Mouse (Mus musculus) limb, embryonic 12.5 days (tissue): ENCODE data around the gene Slc16a5. TPM values are rescaled to one million over a fixed set of nuclear protein-coding genes. Genes with fewer than 3 reads are reported as not detected.

Experiments used
- ATAC-seq: fragments of 200-750 bp; cut with Nextera tagmentation; 2 replicates; pipeline ENCODE4 v1.8.0; 2017; ENCODE audit warnings: low read depth, moderate TSS enrichment; ENCODE audit not compliant: insufficient number of reproducible peaks, insufficient read depth, low FRiP score, low TSS enrichment
- H3K27ac ChIP-seq: fragments of 300-500 bp; sonication (generic); 2 replicates; pipeline ENCODE4 v1.5.1; 2016; ENCODE audit warnings: mild to moderate bottlenecking, moderate library complexity
- H3K27me3 ChIP-seq: fragments of 300-500 bp; sonication (generic); 2 replicates; pipeline ENCODE4 v1.6.1; 2016; ENCODE audit warnings: mild to moderate bottlenecking, moderate library complexity
- H3K36me3 ChIP-seq: fragments of 300-500 bp; sonication (generic); 2 replicates; pipeline ENCODE4 v1.6.1; 2016; ENCODE audit warnings: mild to moderate bottlenecking, moderate library complexity
- H3K4me1 ChIP-seq: fragments of 300-500 bp; sonication (generic); replicated peaks from 2 replicates; pipeline ENCODE4 v1.6.1; 2016
- H3K4me2 ChIP-seq: fragments of 300-500 bp; sonication (generic); 2 replicates; pipeline ENCODE4 v1.6.1; 2016; ENCODE audit warnings: mild to moderate bottlenecking, moderate library complexity
- H3K4me3 ChIP-seq: fragments of 300-500 bp; sonication (generic); replicated peaks from 2 replicates; pipeline ENCODE4 v1.5.1; 2016; ENCODE audit warnings: mild to moderate bottlenecking
- H3K9ac ChIP-seq: fragments of 300-500 bp; sonication (generic); replicated peaks from 2 replicates; pipeline ENCODE4 v1.6.1; 2016; ENCODE audit warnings: mild to moderate bottlenecking, moderate library complexity
- H3K9me3 ChIP-seq: fragments of 300-500 bp; sonication (generic); 2 replicates; pipeline ENCODE4 v1.6.1; 2016; ENCODE audit warnings: mild to moderate bottlenecking, moderate library complexity
- WGBS: fragments of 180-500 bp; shearing (Covaris S2); methylation state at CpG from one replicate; pipeline ENCODE4 v1.1.7; 2016; 5-methylcytosine and 5-hydroxymethylcytosine counted together
- polyA plus RNA-seq: library from polyadenylated mRNA; unstranded; fragments of >200 nt; fragmentation: Nextera tagmentation; extraction: Ambion mirVana; gene quantifications from 2 replicates; pipeline ENCODE4 v1.2.1, GENCODE M21; 2016

Gene Slc16a5
- polyA plus RNA-seq, result 0.15 TPM in 1 of 2 replicates, not detected in the other

DNA sequence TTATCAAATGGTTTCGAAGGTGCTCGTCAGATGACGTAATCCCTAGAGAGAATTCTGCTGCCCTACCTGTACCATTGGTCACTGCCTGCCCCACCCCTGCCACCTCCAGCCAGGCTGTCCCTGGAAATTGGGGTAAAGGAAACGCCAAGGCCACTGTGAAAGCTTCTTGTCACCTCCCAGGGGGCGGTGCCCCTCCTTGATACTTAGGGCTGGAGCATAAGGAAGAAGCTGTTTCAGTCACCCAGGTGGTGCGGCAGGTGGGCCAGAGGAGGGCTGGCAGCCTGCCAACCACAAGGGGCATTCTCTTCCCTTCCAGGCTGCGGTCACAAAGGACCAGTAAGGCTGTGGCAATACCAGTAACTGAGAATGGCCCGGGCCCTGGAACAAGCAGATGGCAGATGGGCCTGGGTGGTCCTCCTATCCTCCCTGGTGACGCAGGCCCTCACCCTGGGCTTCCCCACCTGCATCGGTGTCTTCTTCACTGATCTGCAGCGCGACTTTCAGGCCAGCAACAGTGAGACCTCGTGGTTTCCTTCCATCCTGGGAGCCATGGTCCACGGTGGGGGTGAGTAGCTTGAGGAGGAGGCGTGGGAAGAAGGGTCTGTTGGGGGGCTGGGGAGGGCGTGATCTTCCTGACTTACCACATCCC, at the start of gene Slc16a5:
TSS of gene Slc16a5 (plus strand) at position 232 of the 649 bp plus-strand sequence.
- no peak for ATAC-seq
- H3K4me2 ChIP-seq, result no peak within 1 kb of the TSS

GRCm38 (mm10) chr11:115419531-115420237, 42.6 kb upstream of the Slc16a5 start, which contains the start of the genes Atp5h and Kctd2:
Gene Atp5h, minus strand, starts transcription at chr11:115419962.
Gene Kctd2, plus strand, starts transcription at chr11:115420128.
- peak within 1 kb of the TSS; percentile 98 for H3K4me2 ChIP-seq
- ATAC-seq, result peak; percentile 94
- peak within 1 kb of the TSS; percentile 95 for H3K4me3 ChIP-seq
- peak within 1 kb of the TSS; percentile 91 for H3K27ac ChIP-seq
- peak within 1 kb of the TSS; percentile 98 for H3K9ac ChIP-seq
- WGBS, result under 1% methylated on average over 55 of the region's 56 CpGs
- H3K9me3 ChIP-seq, result no peaks in the 10 kb centered on the region
- no peaks in the 10 kb centered on the region for H3K27me3 ChIP-seq
- H3K36me3 ChIP-seq, result peaks cover 51% of the 10 kb centered on the region
- H3K4me1 ChIP-seq, result peaks cover 25% of the 10 kb centered on the region

More for the DNA sequence above, at the start of gene Slc16a5:
- no peaks in the 10 kb centered on the region for H3K9me3 ChIP-seq
- no peak within 1 kb of the TSS for H3K4me3 ChIP-seq
- no peaks in the 10 kb centered on the region for H3K36me3 ChIP-seq
- H3K9ac ChIP-seq, result no peak within 1 kb of the TSS
- peaks cover 13% of the 10 kb centered on the region for H3K4me1 ChIP-seq
- peaks cover 10% of the 10 kb centered on the region; the same call in 1 of the 2 replicates for H3K27me3 ChIP-seq
- no peak within 1 kb of the TSS for H3K27ac ChIP-seq
- WGBS, result 70% methylated on average over 16 of the region's 16 CpGs

DNA sequence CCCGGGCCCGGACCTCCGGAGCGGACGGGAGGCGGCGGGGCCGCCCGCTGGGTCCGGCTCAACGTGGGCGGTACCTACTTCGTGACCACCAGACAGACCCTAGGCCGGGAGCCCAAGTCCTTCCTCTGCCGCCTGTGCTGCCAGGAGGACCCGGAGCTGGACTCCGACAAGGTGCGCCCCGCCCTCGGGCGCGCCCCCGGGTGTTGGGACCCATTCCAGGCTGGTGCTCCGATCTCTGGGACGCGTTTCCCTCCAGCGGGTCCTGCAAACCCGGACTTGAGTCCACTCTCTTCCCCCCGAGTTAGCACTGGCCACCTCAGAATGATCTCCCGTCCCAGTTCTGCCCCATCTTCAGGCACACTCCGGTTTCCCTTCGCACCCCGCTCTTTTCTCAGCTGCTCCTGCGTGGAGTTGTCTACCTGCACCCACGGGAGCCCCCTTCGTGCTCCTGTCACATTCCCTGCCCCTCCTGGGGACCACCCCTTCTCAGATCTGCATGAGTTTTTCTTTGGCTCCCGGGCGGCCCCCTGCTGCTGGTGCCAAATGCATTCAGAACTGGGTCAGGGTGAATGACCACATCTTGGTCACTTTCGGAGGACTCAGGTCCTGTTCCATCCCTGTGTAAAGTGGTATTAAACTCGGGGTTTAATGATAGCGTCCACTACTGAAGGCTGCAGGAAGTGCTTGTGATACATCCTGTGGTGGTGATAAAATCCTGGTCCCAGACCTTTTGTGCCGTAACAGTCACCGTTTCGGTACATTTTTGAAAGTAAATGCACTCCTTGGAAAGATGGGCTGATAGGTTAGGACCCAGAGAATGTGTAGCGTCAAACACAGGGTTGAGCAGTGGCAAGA, 41.7 kb upstream of the Slc16a5 start:
- peak; percentile 43 for ATAC-seq

DNA sequence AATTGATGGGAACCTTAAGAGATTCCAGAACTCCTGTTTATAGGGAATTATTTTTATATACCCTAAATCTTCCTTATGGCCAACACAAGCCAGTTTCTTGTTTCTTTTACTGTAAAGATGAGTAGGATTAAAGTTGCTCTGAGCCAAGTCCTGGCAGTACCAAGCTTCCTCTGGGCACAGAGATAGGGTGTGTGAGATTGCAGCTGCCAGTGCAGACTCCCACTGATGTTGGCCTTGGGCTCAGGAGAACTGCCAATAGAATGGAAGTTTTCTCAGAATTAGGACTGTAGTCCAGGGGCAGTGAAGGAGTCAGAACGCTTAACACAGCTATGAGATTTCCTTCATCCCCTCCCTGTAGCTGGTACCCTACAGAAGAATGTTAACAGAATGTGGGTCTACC, 40.9 kb upstream of the Slc16a5 start:
- Histone ChIP-seq H3K4me3 (peak overlapping the region; percentile 95), H3K9me3 (no peaks in the 10 kb centered on the region), H3K27ac (0 out of 2 replicates have a peak overlapping the region, but pooled peaks have one; percentile 91), H3K9ac (peak overlapping the region; percentile 98), H3K4me1 (peaks cover 33% of the 10 kb centered on the region), H3K4me2 (peak overlapping the region; percentile 98), H3K36me3 (peaks cover 51% of the 10 kb centered on the region), H3K27me3 (no peaks in the 10 kb centered on the region)
- WGBS, result 51% methylated on average over 1 of the region's 1 CpGs
- no peak for ATAC-seq

More for the DNA sequence above, 41.7 kb upstream of the Slc16a5 start:
- WGBS, result 2% methylated on average over 42 of the region's 45 CpGs
- H3K4me1 ChIP-seq, result peaks cover 33% of the 10 kb centered on the region
- H3K4me3 ChIP-seq, result peak overlapping the region; percentile 95
- H3K4me2 ChIP-seq, result peak overlapping the region; percentile 98
- H3K27ac ChIP-seq, result peak overlapping the region; percentile 91
- H3K9me3 ChIP-seq, result no peaks in the 10 kb centered on the region
- H3K27me3 ChIP-seq, result no peaks in the 10 kb centered on the region
- H3K36me3 ChIP-seq, result peaks cover 51% of the 10 kb centered on the region
- H3K9ac ChIP-seq, result peak overlapping the region; percentile 98

GRCm38 (mm10) chr11:115421972-115422371, 40.3 kb upstream of the Slc16a5 start:
- WGBS, result 86% methylated on average over 16 of the region's 16 CpGs
- H3K36me3 ChIP-seq, result peaks cover 51% of the 10 kb centered on the region
- H3K9me3 ChIP-seq, result no peaks in the 10 kb centered on the region
- no peak for ATAC-seq
- no peak overlapping the region for H3K4me3 ChIP-seq
- H3K27ac ChIP-seq, result no peak overlapping the region
- H3K4me1 ChIP-seq, result peaks cover 33% of the 10 kb centered on the region
- no peaks in the 10 kb centered on the region for H3K27me3 ChIP-seq
- no peak overlapping the region for H3K4me2 ChIP-seq
- H3K9ac ChIP-seq, result peak overlapping the region; percentile 19; the same call in 1 of the 2 replicates

GRCm38 (mm10) chr11:115423091-115423490, 39.2 kb upstream of the Slc16a5 start:
- Histone ChIP-seq H3K4me3 (no peak overlapping the region), H3K27ac (no peak overlapping the region), H3K4me2 (no peak overlapping the region), H3K27me3 (no peaks in the 10 kb centered on the region), H3K9ac (no peak overlapping the region), H3K36me3 (peaks cover 46% of the 10 kb centered on the region), H3K4me1 (peaks cover 41% of the 10 kb centered on the region), H3K9me3 (no peaks in the 10 kb centered on the region)
- no peak for ATAC-seq
- 85% methylated on average over 3 of the region's 3 CpGs for WGBS

- Histone ChIP-seq H3K4me3 (no peak overlapping the region), H3K36me3 (peaks cover 58% of the 10 kb centered on the region), H3K27ac (no peak overlapping the region), H3K4me2 (no peak overlapping the region), H3K9ac (no peak overlapping the region), H3K27me3 (no peaks in the 10 kb centered on the region), H3K9me3 (no peaks in the 10 kb centered on the region), H3K4me1 (peaks cover 33% of the 10 kb centered on the region)
- no peak for ATAC-seq
- 87% methylated on average over 7 of the region's 7 CpGs for WGBS
Measured at GRCm38 (mm10) chr11:115424666-115425065, 37.6 kb upstream of the Slc16a5 start.

DNA sequence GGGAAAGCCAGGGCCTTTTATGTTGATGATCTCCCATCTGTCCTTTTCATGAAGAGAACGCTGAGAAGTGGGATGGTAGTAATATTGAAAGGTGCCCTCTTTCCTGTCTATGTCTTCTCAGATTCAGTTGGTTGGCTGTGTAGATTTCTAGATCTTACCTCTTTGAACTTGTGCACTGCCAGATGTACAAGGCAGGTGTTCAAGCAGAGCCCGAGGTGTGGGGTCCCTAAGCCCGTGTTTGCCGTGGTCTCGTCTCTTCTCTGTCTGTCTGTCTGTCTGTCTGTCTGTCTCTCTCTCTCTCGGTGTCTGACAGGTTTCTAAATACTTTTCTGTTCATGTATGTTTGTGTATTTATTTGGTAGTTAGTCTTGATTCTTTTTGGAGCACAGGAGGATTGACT, 36.6 kb upstream of the Slc16a5 start:
- Histone ChIP-seq H3K36me3 (peaks cover 68% of the 10 kb centered on the region), H3K9ac (no peak overlapping the region)

DNA sequence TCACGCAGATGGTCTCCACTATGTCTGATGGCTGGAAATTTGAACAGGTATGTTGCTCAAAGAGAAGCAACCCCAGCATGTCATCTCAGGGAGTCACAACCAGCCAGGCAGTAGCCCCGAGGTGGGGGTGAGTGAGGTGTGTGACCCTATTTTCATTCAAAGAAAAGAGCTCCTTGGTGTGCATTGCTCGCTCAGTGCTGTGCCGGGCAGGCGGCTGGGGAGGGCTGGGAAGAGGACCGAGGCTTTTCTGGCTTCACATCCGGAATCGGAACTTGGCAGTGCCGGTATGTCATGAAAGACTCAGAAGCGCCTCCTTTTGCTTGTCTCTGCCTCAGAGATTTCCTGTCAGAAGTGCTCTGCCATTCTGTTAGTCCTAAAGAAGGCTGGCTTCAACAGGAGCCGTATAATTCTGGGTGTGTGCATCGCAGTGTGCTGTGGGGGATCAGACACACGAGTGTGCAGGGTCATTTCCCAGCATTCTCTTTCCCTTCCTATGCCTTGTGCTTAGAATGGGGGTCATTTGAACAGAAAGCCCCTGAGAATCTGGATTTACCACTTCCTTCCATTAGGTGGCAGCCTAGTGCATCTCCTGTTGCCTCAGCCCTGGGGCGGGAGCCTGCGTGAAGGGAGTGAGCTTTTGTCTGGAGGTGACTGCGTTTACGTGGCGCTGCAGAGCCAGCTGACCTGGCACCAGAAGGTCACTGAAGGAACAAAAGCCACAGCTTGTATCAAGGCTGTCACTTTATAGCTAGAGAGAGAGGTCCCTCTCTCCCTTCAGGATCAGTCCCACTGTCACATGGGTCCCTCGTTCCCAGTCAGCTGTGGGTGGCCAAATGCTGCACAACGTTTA, 34.6 kb upstream of the Slc16a5 start:
- peak overlapping the region; percentile 23; the same call in 1 of the 2 replicates for H3K4me2 ChIP-seq

More for the DNA sequence above, 36.6 kb upstream of the Slc16a5 start:
- H3K27ac ChIP-seq, result 0 out of 2 replicates have a peak overlapping the region, but pooled peaks have one; percentile 14
- no peaks in the 10 kb centered on the region for H3K9me3 ChIP-seq
- no peak for ATAC-seq
- H3K4me2 ChIP-seq, result no peak overlapping the region
- H3K4me3 ChIP-seq, result no peak overlapping the region
- H3K27me3 ChIP-seq, result no peaks in the 10 kb centered on the region
- peaks cover 32% of the 10 kb centered on the region for H3K4me1 ChIP-seq
- 87% methylated on average over 6 of the region's 6 CpGs for WGBS

DNA sequence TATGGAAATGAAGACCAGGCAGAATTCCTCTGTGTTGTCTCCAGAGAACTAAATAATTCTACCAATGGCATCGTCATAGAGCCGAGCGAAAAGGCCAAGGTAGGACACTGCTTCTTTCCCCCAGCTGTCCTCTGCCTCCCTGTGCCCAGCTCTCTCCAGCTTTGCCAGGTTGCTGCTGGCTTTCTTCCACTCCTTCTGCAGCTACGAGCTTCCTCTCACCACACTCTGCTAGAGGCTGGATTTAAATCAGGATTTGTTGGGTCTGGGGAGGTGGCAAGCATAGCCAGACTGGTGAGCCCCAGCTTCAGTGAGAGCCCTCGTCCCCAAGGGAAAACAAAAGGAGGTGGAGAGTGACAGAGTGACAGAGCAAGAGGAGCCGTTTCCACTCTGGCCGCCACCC, 33.0 kb upstream of the Slc16a5 start:
- H3K4me2 ChIP-seq, result no peak overlapping the region
- H3K36me3 ChIP-seq, result peaks cover 80% of the 10 kb centered on the region
- WGBS, result 91% methylated on average over 7 of the region's 7 CpGs
- no peak overlapping the region for H3K9ac ChIP-seq
- ATAC-seq, result no peak
- H3K4me3 ChIP-seq, result no peak overlapping the region
- H3K27me3 ChIP-seq, result no peaks in the 10 kb centered on the region
- H3K4me1 ChIP-seq, result peaks cover 18% of the 10 kb centered on the region
- no peaks in the 10 kb centered on the region for H3K9me3 ChIP-seq
- H3K27ac ChIP-seq, result no peak overlapping the region

More for the DNA sequence above, 34.6 kb upstream of the Slc16a5 start:
- Histone ChIP-seq H3K27me3 (no peaks in the 10 kb centered on the region), H3K9ac (no peak overlapping the region), H3K9me3 (no peaks in the 10 kb centered on the region), H3K36me3 (peaks cover 80% of the 10 kb centered on the region), H3K4me1 (peaks cover 18% of the 10 kb centered on the region), H3K27ac (peak overlapping the region; percentile 50; the same call in 1 of the 2 replicates), H3K4me3 (no peak overlapping the region)
- 43% methylated on average over 20 of the region's 20 CpGs for WGBS
- peak; percentile 37; the same call in 1 of the 2 replicates for ATAC-seq
